Mouse (Mus musculus): ENCODE results near the gene Gm5039. TPM values are rescaled to one million over a fixed set of nuclear protein-coding genes. Genes with fewer than 3 reads are reported as not detected.

Gene Gm5039
- total and polyA plus RNA-seq, 3 experiments: 0.06 TPM; not detected in 2

GRCm38 (mm10) chr12:88314556-88314955 lies 9.3 kb downstream of the Gm5039 start:
- H3K4me3 ChIP-seq (ENCODE audit: control insufficient read depth in 1 of 2, insufficient read depth in 1 of 2, low read depth in 2 of 2, low read length in 2 of 2): no peak overlapping the region
- H3K9ac ChIP-seq (ENCODE audit: control insufficient read depth, low read depth, low read length, poor library complexity, severe bottlenecking): no peak overlapping the region
- H3K36me3 ChIP-seq (ENCODE audit: control insufficient read depth in 1 of 2, insufficient read depth in 2 of 2, low read length in 2 of 2): peaks cover 0 to 8% of the 10 kb centered on the region in 2 experiments; a peak in 2 of 4 replicates
- peak overlapping the region; percentile 79; the same call in 1 of the 2 replicates for H3K27ac ChIP-seq (ENCODE audit: control insufficient read depth, low read depth, low read length)
- H3K27me3 ChIP-seq (ENCODE audit: control insufficient read depth in 1 of 2, insufficient read depth in 2 of 2, low read length in 2 of 2): no peaks in the 10 kb centered on the region
- peak; percentile 81 for DNase-seq (ENCODE audit: low read depth, low spot score)
- peaks cover 6 to 9% of the 10 kb centered on the region in 2 experiments for H3K4me1 ChIP-seq (ENCODE audit: control insufficient read depth in 1 of 2, insufficient read depth in 2 of 2, low read length in 2 of 2)
- no peaks in the 10 kb centered on the region for H3K79me2 ChIP-seq (ENCODE audit: control insufficient read depth, insufficient read depth, low read length, poor library complexity)
- H3K9me3 ChIP-seq (replicated peaks; ENCODE audit: insufficient read depth, low read length): no peaks in the 10 kb centered on the region
- TF ChIP-seq MAZ (IDR thresholded peaks at IDR 0.05; ENCODE audit: low read depth, low read length): peak; percentile 82
- TF ChIP-seq CHD2 (IDR thresholded peaks at IDR 0.05; ENCODE audit: low read length): peak; percentile 10; the same call in 1 of the 2 replicates
- no peak for TF ChIP-seq RAD21 (IDR thresholded peaks at IDR 0.05; ENCODE audit: low read depth, low read length)
- TF ChIP-seq JUND (IDR thresholded peaks at IDR 0.05; ENCODE audit: low read depth, low read length): no peak
- TF ChIP-seq TBP (IDR thresholded peaks at IDR 0.05; ENCODE audit: low read depth, low read length): no peak
- peak; percentile 78 for TF ChIP-seq ETS1 (IDR thresholded peaks at IDR 0.05; ENCODE audit: low read depth, low read length)
- TF ChIP-seq MXI1 (IDR thresholded peaks at IDR 0.05; ENCODE audit: low read depth, low read length): 0 out of 2 replicates have a peak, but pooled peaks have one; percentile 16
- no peak for TF ChIP-seq GABPA (IDR thresholded peaks at IDR 0.05; ENCODE audit: low read depth, low read length)
- no peak for TF ChIP-seq MAX (IDR thresholded peaks at IDR 0.05; ENCODE audit: low read length)
- peak; percentile 75 for TF ChIP-seq GATA1 (IDR thresholded peaks at IDR 0.05; ENCODE audit: low read depth, low read length)
- no peak for TF ChIP-seq POLR2A (IDR thresholded peaks at IDR 0.05; ENCODE audit: control insufficient read depth in 1 of 2, insufficient read depth in 1 of 2, low read depth in 1 of 2, low read length in 2 of 2, poor library complexity in 1 of 2)
- peak; percentile 68 for TF ChIP-seq TAL1 (IDR thresholded peaks at IDR 0.05; ENCODE audit: low read length)
- TF ChIP-seq SIN3A (IDR thresholded peaks at IDR 0.05; ENCODE audit: low read length): no peak; the same call in 1 of the 2 replicates
- no peak for TF ChIP-seq USF2 (IDR thresholded peaks at IDR 0.05; ENCODE audit: borderline replicate concordance in 1 of 2, insufficient read depth in 1 of 2, low read depth in 1 of 2, low read length in 2 of 2)
- no peak for TF ChIP-seq NRF1 (IDR thresholded peaks at IDR 0.05; ENCODE audit: insufficient read depth, low read depth, low read length, poor library complexity, severe bottlenecking)
- peak; percentile 78 to 83 for TF ChIP-seq EP300 (IDR thresholded peaks at IDR 0.05; ENCODE audit: low read depth in 1 of 2, low read length in 2 of 2)
- TF ChIP-seq MEF2A (IDR thresholded peaks at IDR 0.05; ENCODE audit: extremely low read depth, insufficient replicate concordance, low read depth, low read length, poor library complexity, severe bottlenecking): peak; percentile 66; the same call in 1 of the 2 replicates
- peak; percentile 32; the same call in 1 of the 2 replicates for TF ChIP-seq MAFK (IDR thresholded peaks at IDR 0.05; ENCODE audit: borderline replicate concordance, low read depth, low read length)
- TF ChIP-seq UBTF (IDR thresholded peaks at IDR 0.05; ENCODE audit: borderline replicate concordance, insufficient read depth, low read depth, low read length): no peak
- TF ChIP-seq USF1 (IDR thresholded peaks at IDR 0.05; ENCODE audit: low read depth, low read length): no peak
- TF ChIP-seq HCFC1 (IDR thresholded peaks at IDR 0.05; ENCODE audit: low read depth, low read length): no peak
- peak; percentile 88 for TF ChIP-seq TCF12 (IDR thresholded peaks at IDR 0.05; ENCODE audit: low read depth, low read length)
- no peak for TF ChIP-seq SMC3 (IDR thresholded peaks at IDR 0.05; ENCODE audit: low read depth, low read length)
- no peak for TF ChIP-seq KAT2A (conservative IDR thresholded peaks at IDR 0.05; ENCODE audit: low read depth, low read length)
- no peak for TF ChIP-seq CHD1 (IDR thresholded peaks at IDR 0.05; ENCODE audit: low read depth, low read length)
- TF ChIP-seq POLR2AphosphoS2 (IDR thresholded peaks at IDR 0.05; ENCODE audit: low read length): no peak
- no peak for TF ChIP-seq CTCF (IDR thresholded peaks at IDR 0.05 in 2 of 3, conservative IDR thresholded peaks at IDR 0.05 in 1 of 3; ENCODE audit: control insufficient read depth in 1 of 3, insufficient read depth in 1 of 3, low read depth in 2 of 3, low read length in 3 of 3, poor library complexity in 1 of 3, severe bottlenecking in 1 of 3)
- no peak for TF ChIP-seq ZNF384 (IDR thresholded peaks at IDR 0.05; ENCODE audit: low read depth, low read length)
- no peak for TF ChIP-seq POLR2AphosphoS5 (IDR thresholded peaks at IDR 0.05; ENCODE audit: borderline replicate concordance, low read depth, low read length)
- no peak for TF ChIP-seq NELFE (IDR thresholded peaks at IDR 0.05; ENCODE audit: low read depth, low read length)
- TF ChIP-seq MYB (IDR thresholded peaks at IDR 0.05; ENCODE audit: low read depth, low read length): 0 out of 2 replicates have a peak, but pooled peaks have one; percentile 18
- peak; percentile 29; the same call in 1 of the 2 replicates for TF ChIP-seq ELF1 (IDR thresholded peaks at IDR 0.05; ENCODE audit: low read depth, low read length)
- TF ChIP-seq BHLHE40 (IDR thresholded peaks at IDR 0.05; ENCODE audit: borderline replicate concordance, low read depth, low read length): peak; percentile 97
- peak; percentile 72 for TF ChIP-seq RCOR1 (IDR thresholded peaks at IDR 0.05; ENCODE audit: low read depth, low read length)
- no peak for TF ChIP-seq ZMIZ1 (IDR thresholded peaks at IDR 0.05; ENCODE audit: low read depth, low read length)
- no peak for TF ChIP-seq E2F4 (IDR thresholded peaks at IDR 0.05; ENCODE audit: borderline replicate concordance, low read depth, low read length)
- TF ChIP-seq ZKSCAN1 (IDR thresholded peaks at IDR 0.05; ENCODE audit: low read depth, low read length): no peak
